ENCODE assay signal across 14 mouse cellular contexts in genomic region chr8:84205073-84205472, GRCm38 (mm10). TPM values are rescaled to one million over a fixed set of nuclear protein-coding genes. Genes with fewer than 3 reads are reported as not detected.
"Had no signal": no experiment of that assay in that cellular context is flagged by ENCODE, and none has a peak within 500 bp of the region (broad histone marks: within the 10 kb centered on the region; RNA-seq: fewer than 3 reads in every experiment).

No protein-coding gene starts in this region.

- DNase-seq: kidney, adult 8-10 months; kidney, postnatal 25 days; lung, adult 2 months; lung, postnatal 36 days; right cerebral cortex, postnatal 14 days had no signal

- H3K4me2 ChIP-seq: midbrain, embryonic 13.5 days; neural tube, embryonic 12.5 days had no signal

- H3K9ac ChIP-seq: liver, embryonic 15.5 days; midbrain, embryonic 13.5 days; neural tube, embryonic 12.5 days; stomach, embryonic 15.5 days had no signal

- ATAC-seq: lung, postnatal 0 days; midbrain, embryonic 13.5 days had no signal

- H3K27ac ChIP-seq: limb, embryonic 10.5 days; liver, embryonic 15.5 days; midbrain, embryonic 13.5 days; neural tube, embryonic 12.5 days had no signal

- H3K4me3 ChIP-seq: left cerebral cortex, adult 2 months; liver, embryonic 15.5 days; midbrain, embryonic 13.5 days; neural tube, embryonic 12.5 days had no signal

- H3K9me3 ChIP-seq: limb, embryonic 10.5 days; liver, embryonic 15.5 days; midbrain, embryonic 13.5 days; neural tube, embryonic 12.5 days; stomach, embryonic 15.5 days had no signal

- H3K27me3 ChIP-seq: neural tube, embryonic 12.5 days; stomach, embryonic 15.5 days had no signal

RNA-seq across cellular contexts. Expression of gene Nanos3, which starts 20.1 kb away (rescaled TPM):
- total RNA-seq: neutrophil, adult 5-6 weeks had no signal
- polyA plus RNA-seq: spleen, adult 2 months had no signal
